In the genomic region with DNA sequence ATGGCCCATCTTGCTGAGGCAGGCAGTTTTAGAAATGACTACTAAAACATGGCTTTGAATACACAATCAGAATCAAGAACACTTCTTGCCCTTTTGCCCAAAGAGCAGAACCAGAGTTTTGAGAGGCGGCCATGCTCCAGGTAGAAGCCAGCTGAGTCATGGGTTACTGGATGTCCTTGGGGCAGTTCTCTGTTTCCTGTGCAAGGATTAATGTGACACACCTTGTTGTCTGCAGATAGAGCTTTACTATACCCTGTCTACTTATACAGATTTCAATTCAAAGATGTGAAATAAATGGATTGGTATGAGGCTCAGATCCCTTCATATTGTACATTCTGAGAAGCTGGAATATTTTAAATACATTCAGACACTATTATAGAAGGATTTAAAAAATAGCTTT, we compare ENCODE assay signal across 22 mouse cellular contexts. TPM values are rescaled to one million over a fixed set of nuclear protein-coding genes. Genes with fewer than 3 reads are reported as not detected.
A peak's percentile ranks its signal among the peaks of the same experiment; 100 is the strongest.
DNase-seq lines count a peak whose midpoint lies in the region; ATAC-seq and TF ChIP-seq lines count a peak whose summit lies in the region.
"Had no signal": no experiment of that assay in that cellular context is flagged by ENCODE, and none has a peak within 500 bp of the region (broad histone marks: within the 10 kb centered on the region; RNA-seq: fewer than 3 reads in every experiment).

No protein-coding gene starts in this region.

- H3K79me2 ChIP-seq in liver, adult 2 months (ENCODE audit: control insufficient read depth, insufficient read depth, low read length) = peaks cover 7% of the 10 kb centered on the region

- WGBS in liver, adult 2 months = 84% methylated on average over 1 of the region's 1 CpGs
- 63% methylated on average over 1 of the region's 1 CpGs for WGBS in liver, embryonic 12.5 days (ENCODE audit: insufficient replicate concordance)
- 62% methylated on average over 1 of the region's 1 CpGs for WGBS in stomach, postnatal 0 days

- ATAC-seq in liver, embryonic 12.5 days = no peak
- peak; percentile 27 for ATAC-seq in inflammation-experienced regulatory T-cells, adult 6 months
- peak; percentile 89 for ATAC-seq in stomach, postnatal 0 days (ENCODE audit: low FRiP score, low TSS enrichment)
- ATAC-seq: activated CD4-positive, CD25-positive, alpha-beta regulatory T cell, adult 4 months; forebrain, embryonic 15.5 days; hindbrain, embryonic 16.5 days; Patski had no signal

- H3K27me3 ChIP-seq in liver, adult 2 months (ENCODE audit: control insufficient read depth, insufficient read depth, low read length) = no peaks in the 10 kb centered on the region
- no peaks in the 10 kb centered on the region; the same call in 1 of the 2 replicates for H3K27me3 ChIP-seq in liver, embryonic 12.5 days (replicated peaks)
- H3K27me3 ChIP-seq in stomach, postnatal 0 days (ENCODE audit: control insufficient read depth, insufficient read depth, low read length) = no peaks in the 10 kb centered on the region
- H3K27me3 ChIP-seq: embryonic facial prominence, embryonic 15.5 days; forebrain, embryonic 15.5 days; heart, embryonic 13.5 days; Patski had no signal

- H3K36me3 ChIP-seq in liver, adult 2 months (ENCODE audit: control insufficient read depth, insufficient read depth, low read length) = peaks cover 3% of the 10 kb centered on the region; the same call in 1 of the 2 replicates
- peaks cover 17% of the 10 kb centered on the region for H3K36me3 ChIP-seq in liver, embryonic 12.5 days
- H3K36me3 ChIP-seq in stomach, postnatal 0 days (ENCODE audit: control insufficient read depth, insufficient read depth, low read length) = peaks cover 5% of the 10 kb centered on the region; the same call in 1 of the 2 replicates

- no peak overlapping the region for H3K9ac ChIP-seq in liver, adult 2 months (ENCODE audit: low read depth, low read length)
- H3K9ac ChIP-seq in liver, embryonic 12.5 days = no peak overlapping the region
- no peak overlapping the region for H3K9ac ChIP-seq in stomach, postnatal 0 days (ENCODE audit: low read length)
- H3K9ac ChIP-seq: embryonic facial prominence, embryonic 15.5 days; forebrain, embryonic 15.5 days; heart, embryonic 13.5 days had no signal

- H3K4me3 ChIP-seq in liver, adult 2 months (ENCODE audit: insufficient read depth, low read depth, low read length) = no peak overlapping the region
- no peak overlapping the region for H3K4me3 ChIP-seq in liver, embryonic 12.5 days
- no peak overlapping the region for H3K4me3 ChIP-seq in stomach, postnatal 0 days (ENCODE audit: low read depth, low read length)
- H3K4me3 ChIP-seq: embryonic facial prominence, embryonic 15.5 days; erythroblast, embryonic 14.5 days; forebrain, embryonic 15.5 days; heart, embryonic 13.5 days had no signal

- peak; percentile 7 for DNase-seq in liver, adult 2 months (ENCODE audit: extremely low read depth, low read depth, low spot score)
- peak; percentile 12 for DNase-seq in adipocyte (ENCODE audit: low spot score)
- peak; percentile 46 for DNase-seq in stomach, postnatal 0 days (ENCODE audit: low spot score)
- no peak for DNase-seq in ovary, postnatal 36 days (ENCODE audit: low spot score)
- DNase-seq in lung, postnatal 25 days (ENCODE audit: low spot score) = no peak
- no peak for DNase-seq in layer of hippocampus, adult 18-20 months (ENCODE audit: low spot score in 2 of 2)
- DNase-seq: adrenal gland, adult 2 months; adrenal gland, postnatal 25 days; cerebellum, adult 18-20 months; cerebellum, adult 9-11 months; cerebellum, postnatal 36 days; gastrocnemius, postnatal 14 days; heart, postnatal 36 days had no signal

- 0 out of 2 replicates have a peak, but pooled peaks cover 1% of the 10 kb centered on the region for H3K4me1 ChIP-seq in liver, adult 2 months (ENCODE audit: control insufficient read depth, insufficient read depth, low read length)
- peaks cover 69% of the 10 kb centered on the region for H3K4me1 ChIP-seq in liver, embryonic 12.5 days
- no peaks in the 10 kb centered on the region for H3K4me1 ChIP-seq in stomach, postnatal 0 days (replicated peaks; ENCODE audit: control insufficient read depth, insufficient read depth)
- H3K4me1 ChIP-seq: embryonic facial prominence, embryonic 15.5 days had no signal

- no peak for TF ChIP-seq EP300 in stomach, postnatal 0 days (optimal IDR thresholded peaks at IDR 0.05)

- no peak overlapping the region for H3K27ac ChIP-seq in liver, adult 2 months (replicated peaks; ENCODE audit: insufficient read depth, low read depth, low read length)
- H3K27ac ChIP-seq in liver, embryonic 12.5 days = no peak overlapping the region
- no peak overlapping the region for H3K27ac ChIP-seq in stomach, postnatal 0 days (replicated peaks)
- H3K27ac ChIP-seq: embryonic facial prominence, embryonic 15.5 days; forebrain, embryonic 15.5 days; heart, embryonic 13.5 days had no signal

- no peak for TF ChIP-seq POLR2A in liver, adult 2 months (IDR thresholded peaks at IDR 0.05; ENCODE audit: extremely low read depth, insufficient read depth, low read length)

- no peaks in the 10 kb centered on the region for H3K9me3 ChIP-seq in liver, embryonic 12.5 days (replicated peaks)
- no peaks in the 10 kb centered on the region for H3K9me3 ChIP-seq in stomach, postnatal 0 days (ENCODE audit: control insufficient read depth, low read length)
- H3K9me3 ChIP-seq: embryonic facial prominence, embryonic 15.5 days; forebrain, embryonic 15.5 days; heart, embryonic 13.5 days had no signal

- H3K4me2 ChIP-seq in liver, embryonic 12.5 days = no peak overlapping the region
- H3K4me2 ChIP-seq in stomach, postnatal 0 days (replicated peaks; ENCODE audit: low read depth) = no peak overlapping the region
- H3K4me2 ChIP-seq: embryonic facial prominence, embryonic 15.5 days; forebrain, embryonic 15.5 days; heart, embryonic 13.5 days had no signal

- TF ChIP-seq CTCF in liver, adult 2 months (IDR thresholded peaks at IDR 0.05; ENCODE audit: low read depth, low read length) = no peak
- no peak for TF ChIP-seq CTCF in stomach, postnatal 0 days (IDR thresholded peaks at IDR 0.05; ENCODE audit: low read depth)

RNA-seq across cellular contexts. Expression of a gene that starts 40.3 kb away (rescaled TPM):
- 4.0 and 4.4 TPM in 2 replicates for total RNA-seq in liver, adult 2 months (2014; rRNA removed)
- 2.0 and 2.2 TPM in 2 replicates for polyA plus RNA-seq in liver, adult 2 months (2012; rRNA removed)
- polyA plus RNA-seq in liver, embryonic 12.5 days (2016; fragmentation: Nextera tagmentation; extraction: Ambion mirVana) = 6.5 and 7.8 TPM in 2 replicates
- 10 to 100 TPM in 2 of 3 experiments, 1 to 10 TPM in 1; 6.6 to 22.4 (median 21.6) TPM for polyA plus RNA-seq in inflammation-experienced regulatory T-cells, adult 6 months (2017; shearing (Covaris generic))
- 15.4 and 16.4 TPM in 2 replicates for polyA plus RNA-seq in stomach, postnatal 0 days (2015; fragmentation: Nextera tagmentation; extraction: Ambion mirVana)
- 10 to 100 TPM; 23.6 to 25.4 TPM for total RNA-seq in layer of hippocampus, adult 18-20 months (2021)

Comparison
In these comparisons a context has a peak if more than half of its experiments do, and no peak if none do; other contexts are left out.
1. DNase-seq: peak in liver, adult 2 months (single experiment), adipocyte (single experiment) and stomach, postnatal 0 days (single experiment); none in ovary, postnatal 36 days (single experiment), lung, postnatal 25 days (single experiment) and layer of hippocampus, adult 18-20 months (0 of 2).